Mouse (Mus musculus) gastrocnemius, postnatal 25 days (tissue): ENCODE results near the gene Lrrc20. TPM values are rescaled to one million over a fixed set of nuclear protein-coding genes. Genes with fewer than 3 reads are reported as not detected.

Experiments
- DNase-seq: peaks from one replicate; pipeline ENCODE4 v3.0.0; 2022
- total RNA-seq, 2 experiments: library from RNA; stranded (reverse); gene quantifications; 1 replicate in 1 of 2; 2 replicates in 1 of 2; pipeline ENCODE4 v1.2.3; 2021

The Lrrc20 gene
- total RNA-seq, 2 experiments from 2014 or later = 114 to 132 TPM

- DNase-seq = no peak
Measured at GRCm38 (mm10) chr10:61474344-61474743, 1.3 kb upstream of the Lrrc20 start.

- DNase-seq = peak; percentile 79
Measured at GRCm38 (mm10) chr10:61476440-61477165, 1.0 kb downstream of the Lrrc20 start.

- DNase-seq = no peak
Measured at GRCm38 (mm10) chr10:61479461-61479860, 3.9 kb downstream of the Lrrc20 start.

GRCm38 (mm10) chr10:61479927-61480326 lies 4.3 kb downstream of the Lrrc20 start:
- DNase-seq = peak; percentile 55

- DNase-seq = no peak
Measured at GRCm38 (mm10) chr10:61480488-61480887, 4.9 kb downstream of the Lrrc20 start.

GRCm38 (mm10) chr10:61482771-61483170 lies 7.2 kb downstream of the Lrrc20 start:
- DNase-seq = no peak

- no peak for DNase-seq
Measured at GRCm38 (mm10) chr10:61484801-61485200, 9.2 kb downstream of the Lrrc20 start.

GRCm38 (mm10) chr10:61486551-61487339 lies 11.1 kb downstream of the Lrrc20 start:
- DNase-seq = no peak

- no peak for DNase-seq
Measured at GRCm38 (mm10) chr10:61488522-61489110, 13.0 kb downstream of the Lrrc20 start.

- DNase-seq = no peak
Measured at GRCm38 (mm10) chr10:61491573-61491972, 16.0 kb downstream of the Lrrc20 start.

- peak; percentile 72 for DNase-seq
Measured at GRCm38 (mm10) chr10:61492040-61492439, 16.4 kb downstream of the Lrrc20 start.

- no peak for DNase-seq
Measured at GRCm38 (mm10) chr10:61495461-61495860, 19.9 kb downstream of the Lrrc20 start.

GRCm38 (mm10) chr10:61496231-61496630 lies 20.6 kb downstream of the Lrrc20 start:
- no peak for DNase-seq

- no peak for DNase-seq
Measured at GRCm38 (mm10) chr10:61499505-61500466, 24.2 kb downstream of the Lrrc20 start.

- DNase-seq = no peak
Measured at GRCm38 (mm10) chr10:61500756-61501155, 25.2 kb downstream of the Lrrc20 start.

GRCm38 (mm10) chr10:61504073-61504472 lies 28.5 kb downstream of the Lrrc20 start:
- DNase-seq = no peak

- no peak for DNase-seq
Measured at GRCm38 (mm10) chr10:61506381-61507200, 31.0 kb downstream of the Lrrc20 start.

GRCm38 (mm10) chr10:61509873-61510272 lies 34.3 kb downstream of the Lrrc20 start:
- DNase-seq = no peak

GRCm38 (mm10) chr10:61510809-61511208 lies 35.2 kb downstream of the Lrrc20 start:
- no peak for DNase-seq

- no peak for DNase-seq
Measured at GRCm38 (mm10) chr10:61512215-61512889, 36.8 kb downstream of the Lrrc20 start.
